Mouse (Mus musculus) ES-Bruce4 (cell line): Measurements from ENCODE around the gene Agl.

Source experiments
- CTCF ChIP-seq: IDR thresholded peaks from one replicate; pipeline ENCODE4 v1.8.1; 2011; ENCODE audit warnings: low read depth, low read length
- EP300 ChIP-seq: IDR thresholded peaks from 2 replicates; pipeline ENCODE4 v1.6.1; 2011; ENCODE audit warnings: low read depth, low read length; ENCODE audit not compliant: insufficient read depth

DNA sequence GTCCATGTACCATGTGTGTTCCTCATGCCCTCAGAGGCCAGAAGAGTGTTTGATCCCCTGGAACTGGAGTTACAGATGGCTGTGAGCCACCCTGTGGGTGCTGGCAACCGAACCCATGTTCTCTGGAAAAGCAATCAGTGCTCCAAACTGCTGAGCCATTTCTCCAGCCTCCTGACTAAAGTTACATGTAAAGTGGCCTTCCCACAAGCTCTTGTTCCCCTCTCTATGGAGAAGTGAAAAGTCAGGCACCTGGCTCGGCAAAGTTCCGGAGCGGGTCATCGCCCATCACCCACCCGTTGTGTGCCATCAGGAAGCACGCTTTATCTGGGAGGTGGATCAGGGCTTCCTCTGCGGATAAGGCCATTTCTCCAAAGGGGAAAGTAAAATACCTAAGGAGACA is 23.2 kb downstream of the Agl start:
- TF ChIP-seq CTCF (no peak), EP300 (no peak)
